Mouse (Mus musculus) layer of hippocampus, adult 18-20 months (tissue): ENCODE measurements at regions not wholly inside any gene's neighbourhood (a gene's known extent, or its start where the extent isn't known, plus 50 kb on each side); places are given as distances from the start of the nearest gene placed in this dataset.

ENCODE experiments used
- DNase-seq, 2 experiments: peaks; one replicate each; pipeline ENCODE4 v3.0.0; 2022; ENCODE audit warnings: low spot score in 2 of 2

- DNase-seq: no peak
These were observed 66.2 kb downstream of the Car2 start for GRCm38 (mm10) chr3:14952169-14952729.

GRCm38 (mm10) chr3:14952951-14953350 is 66.9 kb downstream of the Car2 start:
- DNase-seq: no peak

GRCm38 (mm10) chr3:14957481-14957880 is 71.4 kb downstream of the Car2 start:
- peak in 1 of 2 experiments; percentile 47 for DNase-seq

GRCm38 (mm10) chr3:14958277-14958676 is 72.2 kb downstream of the Car2 start:
- DNase-seq: no peak

GRCm38 (mm10) chr3:14959586-14959985 is 73.5 kb downstream of the Car2 start:
- peak in 1 of 2 experiments; percentile 21 for DNase-seq

GRCm38 (mm10) chr3:14964795-14965194 is 78.7 kb downstream of the Car2 start:
- no peak for DNase-seq

- no peak for DNase-seq
These were observed 79.5 kb downstream of the Car2 start for GRCm38 (mm10) chr3:14965438-14966044.

GRCm38 (mm10) chr3:14967235-14967634 is 81.2 kb downstream of the Car2 start:
- DNase-seq: no peak

GRCm38 (mm10) chr3:14968345-14968744 is 82.3 kb downstream of the Car2 start:
- DNase-seq: no peak

- DNase-seq: no peak
These were observed 83.6 kb downstream of the Car2 start for GRCm38 (mm10) chr3:14969698-14970097.

GRCm38 (mm10) chr3:14971647-14972046 is 85.6 kb downstream of the Car2 start:
- no peak for DNase-seq

- no peak for DNase-seq
These were observed 88.7 kb downstream of the Car2 start for GRCm38 (mm10) chr3:14974758-14975157.

- no peak for DNase-seq
These were observed 89.1 kb downstream of the Car2 start for GRCm38 (mm10) chr3:14975203-14975602.

GRCm38 (mm10) chr3:14979116-14979613 is 93.1 kb downstream of the Car2 start:
- no peak for DNase-seq

- no peak for DNase-seq
These were observed 103.6 kb downstream of the Car2 start for GRCm38 (mm10) chr3:14989635-14990034.

- no peak for DNase-seq
These were observed 107.9 kb downstream of the Car2 start for GRCm38 (mm10) chr3:14993936-14994335.

- no peak for DNase-seq
These were observed 111.2 kb downstream of the Car2 start for GRCm38 (mm10) chr3:14997241-14997640.

- DNase-seq: no peak
These were observed 112.4 kb downstream of the Car2 start for GRCm38 (mm10) chr3:14998521-14998920.

GRCm38 (mm10) chr3:14999411-14999810 is 113.3 kb downstream of the Car2 start:
- DNase-seq: no peak

GRCm38 (mm10) chr3:14999914-15000313 is 113.8 kb downstream of the Car2 start:
- DNase-seq: no peak

GRCm38 (mm10) chr3:15000657-15001056 is 114.6 kb downstream of the Car2 start:
- DNase-seq: no peak

GRCm38 (mm10) chr3:15007821-15008220 is 121.7 kb downstream of the Car2 start:
- DNase-seq: no peak

- DNase-seq: no peak
These were observed 122.4 kb downstream of the Car2 start for GRCm38 (mm10) chr3:15008501-15008900.
